Mouse (Mus musculus) embryo, embryonic 9.5 days (tissue): ENCODE data around the gene Apba2.

ENCODE experiments used
- DNase-seq: peaks from one replicate; pipeline ENCODE4 v3.0.0-alpha.2; 2017; ENCODE audit errors: extremely low spot score

The Apba2 gene

DNA sequence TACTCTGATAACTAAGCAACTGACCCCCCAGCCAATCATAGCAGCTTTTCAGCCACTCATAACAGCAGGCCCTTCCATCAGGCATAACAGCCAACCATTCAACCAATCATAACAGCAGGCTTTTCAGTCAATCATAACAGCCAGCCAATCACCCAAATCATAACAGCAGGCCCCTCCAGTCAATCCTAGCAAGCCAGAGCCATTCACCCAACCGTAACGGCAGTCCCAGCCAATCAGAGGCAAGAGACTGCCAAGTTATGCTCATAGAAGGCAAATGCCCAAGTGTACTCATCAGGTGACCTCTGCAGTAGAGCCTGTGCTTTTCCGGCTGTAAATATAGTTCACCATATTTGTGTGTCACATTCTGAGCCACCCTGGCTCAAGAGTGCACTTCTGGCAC lies 85.1 kb downstream of the Apba2 start:
- no peak for DNase-seq

DNA sequence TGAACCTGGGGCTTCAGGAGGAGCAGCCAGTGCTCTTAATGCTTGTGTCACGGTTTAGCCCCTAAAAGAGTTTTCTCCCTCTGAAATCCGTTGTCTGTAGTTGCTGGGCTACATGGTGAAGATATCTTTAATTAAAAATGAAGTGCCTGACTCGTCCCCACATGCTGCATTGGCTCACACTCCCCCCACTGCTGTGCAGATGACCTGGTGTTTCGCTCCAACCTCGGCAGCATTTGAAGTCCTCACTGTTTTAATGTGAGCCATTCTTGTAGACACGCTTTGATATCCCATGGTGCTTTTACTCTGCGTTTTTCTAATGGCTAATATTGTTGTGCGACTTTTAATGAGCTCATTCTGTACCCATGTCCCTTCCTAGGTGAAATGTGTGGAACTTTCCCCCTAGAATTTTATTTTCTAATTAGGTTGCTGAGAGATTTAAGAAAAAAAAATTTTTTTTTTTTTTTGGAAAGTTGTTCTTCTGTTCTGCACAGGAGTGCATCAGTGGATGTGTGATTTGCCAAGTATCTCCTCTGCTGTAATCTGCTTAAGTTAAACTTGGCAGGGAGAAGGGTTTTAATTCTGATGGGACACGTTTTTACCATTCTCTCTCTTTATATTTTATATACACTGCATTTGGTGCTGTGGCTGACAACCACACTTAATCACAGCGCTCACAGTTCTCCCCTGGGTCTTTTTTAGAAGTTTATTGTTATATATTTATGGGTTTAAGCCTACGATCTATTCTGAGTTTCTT lies 87.3 kb downstream of the Apba2 start:
- DNase-seq: no peak

DNA sequence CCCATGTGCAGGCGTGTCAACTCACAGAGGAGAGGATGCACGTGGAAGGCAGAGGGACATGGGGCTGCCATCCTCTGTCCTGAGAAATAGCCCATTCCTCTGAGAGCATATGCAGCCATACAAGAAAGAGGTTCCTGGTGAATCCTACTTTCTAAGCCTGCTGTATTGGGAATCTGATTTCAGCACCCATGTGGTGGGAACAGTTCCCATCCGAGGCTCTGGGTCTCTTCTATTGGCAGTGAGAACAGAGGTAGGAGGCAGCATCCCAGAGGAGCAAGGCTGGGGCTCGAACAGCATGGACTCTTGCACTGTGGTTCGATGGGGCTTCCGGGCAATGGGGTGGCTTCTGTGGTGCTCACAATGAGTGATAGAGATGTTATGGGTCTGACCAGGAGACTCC lies 93.8 kb downstream of the Apba2 start:
- DNase-seq: no peak

DNA sequence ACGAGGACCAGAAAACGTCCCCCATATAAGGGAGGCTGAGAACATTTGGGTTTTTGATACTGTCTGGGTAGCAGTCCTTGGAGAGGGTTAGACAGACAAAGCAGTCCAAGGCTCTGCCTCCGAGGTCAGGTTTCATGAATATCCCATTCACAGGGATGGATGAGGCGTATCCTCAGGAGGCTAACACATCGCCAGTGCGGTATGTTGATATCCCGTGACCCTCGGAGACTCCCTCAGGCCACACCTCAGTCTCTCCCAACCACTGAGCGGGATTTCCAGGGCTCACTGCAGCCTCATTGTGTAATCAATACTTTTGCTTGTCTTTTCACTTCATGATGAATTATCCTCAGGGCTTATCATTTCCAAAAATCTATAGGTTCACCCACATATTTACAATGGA lies 95.1 kb downstream of the Apba2 start:
- DNase-seq: no peak

DNA sequence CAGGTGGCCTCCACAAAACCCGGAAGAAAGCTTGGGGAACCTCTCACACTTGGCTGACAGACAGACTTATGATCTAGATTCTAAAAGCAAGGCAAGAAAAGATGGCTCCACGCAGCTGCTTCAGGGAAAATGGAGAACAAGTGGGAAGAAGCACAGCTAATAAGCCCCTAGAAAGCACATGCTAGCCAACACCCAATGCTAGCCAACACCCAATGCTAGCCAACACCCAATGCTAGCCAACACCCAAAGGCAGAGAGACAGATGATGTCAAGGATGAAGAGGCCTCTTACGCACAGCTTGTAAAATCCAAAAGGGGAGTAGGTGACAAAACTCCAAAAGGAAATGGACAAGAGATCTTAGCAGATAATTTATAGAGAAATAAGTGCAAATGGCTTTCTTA lies 108.4 kb downstream of the Apba2 start:
- DNase-seq: no peak

DNA sequence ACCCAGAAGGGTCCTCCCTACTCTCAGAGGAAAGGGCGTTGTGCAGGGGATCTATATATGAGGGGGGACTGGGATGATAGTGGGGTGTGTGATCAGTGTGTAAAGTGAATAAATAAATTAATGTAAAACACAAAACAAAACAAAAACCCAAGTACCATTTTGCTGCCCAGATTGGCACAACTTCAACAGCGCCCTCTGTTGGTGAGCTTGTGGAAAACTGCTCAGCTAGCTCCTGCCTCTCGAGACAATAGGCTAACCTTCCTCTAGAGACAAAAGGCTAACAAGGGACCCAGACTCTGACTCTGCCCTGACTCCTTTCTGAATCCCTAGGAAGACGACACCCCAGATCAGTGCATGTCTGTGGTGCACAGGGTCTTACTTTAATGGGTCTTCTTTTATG lies 109.4 kb downstream of the Apba2 start:
- DNase-seq: no peak

DNA sequence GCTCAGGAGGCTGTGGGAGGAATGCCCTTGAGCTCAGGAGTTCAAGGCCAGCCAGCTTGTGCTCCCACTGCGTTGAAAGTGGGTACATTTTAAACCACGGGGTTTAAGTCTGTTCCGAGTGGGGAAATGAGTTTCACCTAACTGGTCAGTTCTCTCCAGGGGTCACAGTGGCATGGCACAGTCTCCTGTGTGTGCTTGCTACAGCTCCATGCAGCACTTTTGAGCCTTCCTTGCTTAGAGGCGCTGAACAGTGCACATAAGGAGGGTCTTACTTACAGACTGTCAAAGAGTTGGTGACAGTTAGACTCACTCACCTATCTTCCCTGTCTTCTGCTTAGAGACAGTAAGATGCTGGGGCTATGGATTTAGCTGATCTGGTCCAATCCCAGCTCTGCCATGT lies 117.8 kb downstream of the Apba2 start:
- no peak for DNase-seq

DNA sequence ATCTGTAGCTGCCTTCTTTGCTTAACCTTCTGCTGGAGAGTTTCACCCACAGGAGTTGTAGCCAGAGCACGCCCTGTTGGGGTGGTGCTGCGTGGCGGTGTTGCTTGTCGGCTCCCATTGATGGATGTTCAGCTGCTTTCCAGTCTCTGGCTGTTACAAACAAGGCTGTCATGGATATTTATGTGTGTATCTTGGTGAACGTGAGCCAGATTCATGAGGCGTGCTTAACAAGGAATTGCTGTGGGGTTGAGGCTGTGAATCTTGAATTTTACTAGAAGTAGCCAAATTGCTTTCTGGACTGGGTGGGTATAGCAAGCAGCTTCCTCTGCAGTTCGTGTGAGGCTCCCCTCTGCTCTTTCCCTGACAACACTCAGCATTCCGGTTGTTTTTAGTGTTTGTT lies 125.0 kb downstream of the Apba2 start:
- DNase-seq: no peak

DNA sequence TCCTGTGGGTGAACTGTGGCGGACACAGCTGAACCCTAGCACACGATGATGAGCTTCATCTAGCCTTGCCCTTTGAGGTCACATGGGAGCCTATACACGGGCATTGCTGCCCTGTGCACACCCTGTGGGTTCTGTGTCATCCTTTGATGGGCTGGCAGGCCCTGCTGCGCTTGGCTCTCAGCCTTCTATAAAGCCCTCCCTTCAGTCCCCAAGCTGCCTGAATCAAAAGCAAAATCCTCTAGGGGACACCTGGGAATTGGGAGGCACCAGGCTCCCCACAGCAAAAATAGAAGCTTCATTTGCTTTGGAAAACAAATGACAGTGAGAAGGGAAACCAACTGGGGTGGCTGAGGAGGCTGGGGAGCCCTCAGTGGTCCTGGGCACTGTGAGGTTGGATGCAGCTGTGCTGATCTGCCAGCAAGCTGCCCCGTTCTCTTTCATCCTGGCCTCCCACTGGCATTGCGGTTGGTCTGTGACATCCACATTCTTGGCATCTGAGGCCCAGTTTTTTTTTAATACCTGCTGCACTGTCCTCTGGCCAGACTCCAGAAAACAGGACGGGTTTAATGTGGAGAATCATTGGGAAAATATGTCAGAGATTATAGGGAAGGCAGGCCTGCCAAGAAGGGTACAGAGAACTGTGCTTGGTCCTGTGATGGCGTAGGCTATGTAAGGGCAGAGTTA lies 126.6 kb downstream of the Apba2 start:
- no peak for DNase-seq

DNA sequence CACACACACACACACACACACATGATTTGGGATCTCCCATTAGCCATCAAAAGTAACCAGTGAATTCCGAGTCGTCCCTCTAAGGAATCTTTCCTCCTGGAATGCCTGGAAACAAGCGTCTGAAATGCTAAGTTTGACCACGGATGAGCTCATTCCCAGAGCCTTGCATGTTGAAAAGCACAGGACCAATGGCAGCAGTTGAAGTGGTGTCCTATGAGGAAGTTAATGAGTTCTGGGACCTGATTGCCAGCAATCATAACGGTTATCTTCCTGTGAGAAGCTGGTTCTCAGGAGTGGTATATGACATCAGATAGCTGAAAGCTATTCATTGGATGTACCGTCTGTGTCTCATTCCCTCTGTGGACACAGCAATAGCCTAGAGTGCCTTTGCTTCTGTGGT lies 129.2 kb downstream of the Apba2 start:
- no peak for DNase-seq

DNA sequence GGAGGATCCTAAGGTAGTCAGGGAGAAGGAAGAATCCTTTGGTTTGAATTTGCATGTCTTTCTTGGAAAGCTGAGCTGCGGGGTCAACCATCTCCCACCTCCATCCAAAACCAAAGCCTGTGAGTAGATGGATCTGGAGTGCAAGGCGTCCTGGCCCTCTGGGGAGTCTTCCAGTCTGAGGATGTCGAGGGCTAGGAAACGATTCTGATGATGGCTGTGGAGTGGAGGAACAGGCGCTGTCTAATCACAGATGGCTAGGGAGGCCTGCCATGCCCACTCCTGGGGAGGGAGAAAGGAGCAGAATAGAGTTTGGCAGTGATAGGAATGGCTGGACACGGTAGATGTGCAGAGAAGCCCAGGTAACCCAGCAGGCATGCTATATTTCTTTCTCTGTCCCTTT lies 129.6 kb downstream of the Apba2 start:
- no peak for DNase-seq

DNA sequence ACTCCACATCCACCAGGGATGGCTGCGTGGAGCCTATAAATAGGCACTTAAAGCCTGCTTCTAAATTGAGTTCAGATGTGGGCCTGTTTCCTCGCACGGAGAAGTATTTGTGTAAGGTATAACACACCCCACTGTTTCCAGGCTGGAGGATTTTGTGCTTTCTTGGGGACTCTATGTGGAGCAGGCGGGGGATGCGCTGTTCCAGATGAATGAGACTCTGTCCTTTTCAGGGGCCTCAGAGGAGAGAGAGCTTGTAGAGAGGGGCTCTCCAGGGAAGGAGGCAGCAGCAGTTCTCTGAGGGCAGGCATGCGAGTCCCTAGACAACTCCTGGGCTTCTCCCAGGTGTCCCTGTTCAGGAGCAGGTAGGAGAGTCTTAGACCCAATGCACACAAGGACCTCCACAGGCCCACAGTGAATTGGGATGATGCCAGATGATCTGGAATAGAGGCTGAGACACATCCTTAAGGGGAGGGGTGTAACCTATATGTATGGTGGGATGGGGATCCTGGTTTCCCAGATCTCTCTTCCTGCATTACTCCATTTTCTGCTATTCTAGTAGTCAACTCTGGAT lies 130.4 kb downstream of the Apba2 start:
- DNase-seq: no peak

DNA sequence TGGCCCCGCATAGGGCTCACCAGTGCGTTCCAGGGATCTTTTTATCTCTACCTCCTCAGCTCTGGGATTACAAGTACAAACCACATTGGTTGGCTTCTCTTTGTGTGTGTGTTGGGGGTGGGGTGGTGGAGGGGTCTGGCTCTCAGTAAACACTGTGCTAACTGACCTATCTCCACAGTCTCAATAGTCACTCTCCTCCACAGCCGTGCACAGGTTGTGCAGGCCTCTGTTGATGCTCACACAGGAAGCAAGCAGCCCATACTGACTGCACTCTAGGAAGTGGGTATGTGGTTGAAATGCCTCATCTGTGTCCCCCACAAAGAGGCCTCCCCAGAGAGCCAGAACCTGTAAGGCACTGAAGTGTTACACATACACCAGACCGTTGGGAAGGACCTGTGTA lies 131.7 kb downstream of the Apba2 start:
- peak; percentile 17 for DNase-seq

DNA sequence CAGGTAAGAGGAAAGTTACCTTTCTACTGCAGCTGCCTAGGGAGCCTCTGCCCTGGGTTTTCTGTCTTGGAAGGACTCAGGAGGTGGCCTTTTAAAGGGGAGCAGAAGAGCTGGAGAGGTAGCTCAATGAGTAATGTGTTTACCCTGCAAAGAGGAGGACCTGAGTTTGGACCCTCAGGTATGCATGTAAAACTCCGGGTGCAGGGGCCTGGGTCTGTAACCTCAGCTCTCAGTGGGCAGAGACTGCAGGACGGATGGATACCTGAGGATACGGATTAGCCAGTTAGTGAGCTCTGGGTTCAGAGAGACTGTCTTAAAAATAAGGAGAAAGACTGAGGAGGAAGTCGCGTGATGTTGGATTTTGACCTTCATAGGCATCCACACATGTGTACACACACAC lies 132.4 kb downstream of the Apba2 start:
- DNase-seq: no peak

DNA sequence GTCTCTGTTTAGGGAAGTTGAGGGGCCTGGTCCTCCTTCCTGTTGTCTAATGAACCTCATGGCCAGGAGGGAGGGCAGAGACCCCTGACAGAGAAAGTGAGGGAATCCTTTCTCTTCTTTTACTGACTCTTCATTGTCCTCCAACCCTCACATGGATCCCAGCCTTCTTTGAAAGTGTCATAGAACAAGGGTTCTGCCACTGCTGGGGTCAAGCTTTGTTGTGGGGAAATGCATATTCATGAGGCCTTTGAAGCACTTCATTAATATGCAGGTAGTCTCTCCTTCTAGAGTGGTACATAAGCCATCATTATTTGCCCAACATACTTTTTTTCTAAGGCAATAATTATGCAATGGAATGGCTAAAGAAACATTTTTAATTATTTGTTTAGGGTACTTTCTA lies 133.0 kb downstream of the Apba2 start:
- no peak for DNase-seq

DNA sequence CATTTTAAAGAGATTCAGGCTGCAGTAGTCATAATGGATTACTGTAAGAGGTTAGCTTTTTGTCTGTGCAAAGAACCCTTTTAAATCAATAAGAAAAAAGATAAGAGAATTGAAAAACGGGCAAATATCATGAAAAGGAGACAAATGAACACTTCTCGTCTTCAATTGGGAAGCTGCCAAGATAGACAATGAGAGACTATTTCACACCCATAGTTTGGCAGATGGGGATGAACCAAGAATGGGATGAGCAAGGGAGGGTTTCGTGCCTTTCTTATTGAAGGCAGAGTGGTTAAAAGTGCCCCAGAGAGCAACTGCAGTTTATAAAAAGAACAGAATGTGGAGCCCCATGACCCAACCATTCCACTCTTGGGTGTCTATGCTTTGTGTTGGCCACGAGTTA lies 137.4 kb downstream of the Apba2 start:
- no peak for DNase-seq

DNA sequence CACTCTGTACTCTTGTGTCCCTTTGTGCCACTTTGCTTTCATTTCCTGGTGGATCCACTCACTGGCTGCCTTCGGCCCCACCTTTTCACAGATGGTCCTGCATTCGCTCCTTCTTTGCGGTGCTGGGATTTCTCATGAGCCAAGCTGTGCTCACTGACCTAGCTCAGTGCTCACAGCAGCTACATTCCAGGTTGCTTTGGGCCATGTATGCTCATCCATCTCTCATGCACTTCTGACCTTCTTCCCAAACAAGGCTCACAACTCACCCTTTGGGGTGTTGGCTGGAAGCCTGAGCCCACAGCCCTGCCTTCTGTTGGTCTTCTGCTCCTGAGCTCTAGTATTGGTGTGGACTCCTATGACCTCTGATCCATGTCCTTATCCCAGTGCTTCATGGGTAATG lies 139.1 kb downstream of the Apba2 start:
- DNase-seq: no peak

DNA sequence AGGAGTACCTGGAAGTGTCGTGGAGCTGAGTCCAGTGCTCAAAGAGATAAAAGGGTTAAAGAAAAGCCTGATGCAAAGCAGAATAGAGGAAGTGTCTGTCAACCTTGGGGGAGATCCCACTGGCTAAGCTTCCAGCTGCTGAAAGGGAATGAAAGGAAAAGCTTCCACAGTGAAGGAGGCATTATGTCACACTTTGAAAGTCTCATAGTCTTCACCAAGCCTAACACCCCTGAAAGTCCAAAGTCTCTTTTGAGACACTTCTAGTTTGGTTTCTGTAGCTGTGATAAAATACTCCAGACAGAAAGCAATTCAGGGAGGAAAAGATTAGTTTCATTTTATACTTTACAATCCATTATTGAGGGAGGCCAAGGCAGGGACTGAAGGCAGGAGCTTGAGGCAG lies 141.4 kb downstream of the Apba2 start:
- DNase-seq: no peak

DNA sequence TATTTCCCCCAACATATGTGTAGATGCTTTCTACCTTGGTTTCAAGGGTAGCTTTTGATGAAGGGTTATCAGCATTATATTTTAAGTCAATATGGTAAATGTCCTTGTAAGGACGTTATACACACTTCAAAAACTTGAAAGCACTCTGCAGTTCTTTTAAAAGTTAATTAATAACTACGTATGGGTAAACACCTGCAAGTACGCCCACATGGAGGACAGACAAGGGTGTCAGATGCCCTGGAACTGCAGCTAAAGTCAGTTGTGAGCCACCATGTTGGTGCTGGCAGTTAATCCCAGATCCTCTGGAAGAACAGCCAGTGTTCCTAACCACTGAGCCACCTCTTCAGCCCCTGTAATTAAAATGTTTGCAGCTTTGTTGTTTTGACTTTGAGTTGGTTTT lies 144.0 kb downstream of the Apba2 start:
- no peak for DNase-seq

DNA sequence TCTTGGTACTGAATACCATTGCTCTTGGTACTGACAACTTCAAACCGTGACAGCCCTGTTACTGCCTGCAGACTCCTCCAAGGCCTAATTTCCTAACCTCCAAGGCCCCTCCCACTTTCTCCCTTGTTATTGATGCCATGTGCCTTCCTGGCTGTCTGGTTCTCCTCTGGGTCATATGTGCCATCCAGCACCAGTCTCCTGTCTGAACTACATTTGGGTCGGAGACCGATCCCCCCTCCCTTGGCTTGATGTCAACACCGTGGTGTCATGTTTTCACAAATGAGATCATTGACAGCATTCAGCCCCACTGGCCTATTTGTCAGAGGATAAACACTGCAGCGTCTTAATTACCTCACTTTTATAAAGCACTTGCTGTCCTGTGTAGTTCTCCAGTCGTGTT lies 144.5 kb downstream of the Apba2 start:
- DNase-seq: no peak

DNA sequence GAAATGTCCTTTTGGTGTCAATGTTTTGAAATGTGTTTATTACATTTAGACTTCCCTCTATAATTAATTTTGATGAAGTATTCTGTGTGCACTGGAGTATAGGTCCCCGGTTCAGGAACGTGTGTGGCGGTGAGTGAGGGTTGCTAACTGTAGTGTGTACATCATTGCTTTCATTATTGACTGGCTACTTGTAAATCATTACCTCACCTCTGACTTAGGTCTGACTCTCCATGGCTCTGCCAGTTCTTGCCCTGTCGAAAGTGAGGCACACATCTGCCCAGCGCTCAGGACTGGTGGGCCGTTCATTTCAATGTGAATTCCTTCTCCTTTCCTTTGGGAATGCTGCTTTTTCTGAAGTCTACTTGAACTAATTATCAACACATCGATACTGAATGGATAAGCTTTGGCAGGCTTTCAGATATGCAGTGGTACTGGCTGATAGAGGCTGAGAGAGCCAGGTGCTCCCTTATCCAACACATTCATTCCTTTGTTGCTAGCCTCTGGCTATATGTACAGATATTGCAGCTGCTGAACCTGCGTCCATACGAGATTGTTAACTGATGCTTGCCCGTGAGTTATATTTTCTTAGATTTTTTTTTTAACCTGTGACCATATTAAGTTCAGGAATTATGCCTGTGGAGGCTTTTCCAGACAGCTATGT lies 147.6 kb downstream of the Apba2 start:
- no peak for DNase-seq

DNA sequence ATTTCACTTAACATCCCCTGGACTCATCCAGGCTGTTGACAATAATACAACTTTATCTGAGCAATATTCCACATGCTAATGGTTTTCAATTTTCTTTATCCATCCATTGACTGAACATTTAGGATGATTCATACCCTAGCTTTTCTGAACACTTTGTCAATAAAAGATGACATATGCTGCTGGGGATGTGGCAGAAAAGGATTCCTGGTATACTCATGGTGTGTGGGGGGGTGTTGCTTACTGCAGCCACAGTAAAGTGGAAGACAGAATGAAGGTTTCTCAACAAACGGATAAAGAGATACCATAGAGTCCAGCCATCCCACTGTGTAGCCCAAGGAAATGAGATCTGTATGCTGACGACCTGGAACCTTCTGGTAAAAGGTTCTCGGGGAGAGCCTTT lies 150.5 kb downstream of the Apba2 start:
- DNase-seq: no peak

DNA sequence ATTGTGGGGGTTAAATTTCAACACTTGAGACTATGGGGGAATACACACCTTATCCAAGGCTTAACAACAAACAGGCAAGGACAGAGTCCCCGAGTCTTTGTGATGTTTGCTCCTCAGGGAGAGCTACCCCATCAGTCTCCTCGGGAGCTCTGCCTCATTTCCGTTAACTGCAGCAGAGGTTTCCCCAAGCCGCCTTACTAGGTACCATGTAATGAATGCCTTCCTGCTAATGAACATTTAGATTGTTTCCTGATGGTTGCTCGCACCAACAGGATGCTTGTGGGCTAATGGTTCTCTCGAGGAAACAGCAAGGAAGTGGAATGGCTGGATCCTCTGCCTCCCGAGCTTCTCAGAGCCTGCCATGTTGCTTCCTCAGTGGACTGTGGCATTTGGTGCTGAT lies 155.3 kb downstream of the Apba2 start:
- no peak for DNase-seq
